Mouse (Mus musculus): ENCODE results near the gene Gatc. TPM values are rescaled to one million over a fixed set of nuclear protein-coding genes. Genes with fewer than 3 reads are reported as not detected.
"Not testable (repeated sequence)": the region's sequence is repeated elsewhere in the genome, so short reads cannot be mapped to it uniquely, and the experiment has no call there.

The Gatc gene
- polyA plus RNA-seq (2014; fragmentation: Nextera tagmentation; extraction: Ambion mirVana) = 45.4 and 53.5 TPM in 2 replicates

DNA sequence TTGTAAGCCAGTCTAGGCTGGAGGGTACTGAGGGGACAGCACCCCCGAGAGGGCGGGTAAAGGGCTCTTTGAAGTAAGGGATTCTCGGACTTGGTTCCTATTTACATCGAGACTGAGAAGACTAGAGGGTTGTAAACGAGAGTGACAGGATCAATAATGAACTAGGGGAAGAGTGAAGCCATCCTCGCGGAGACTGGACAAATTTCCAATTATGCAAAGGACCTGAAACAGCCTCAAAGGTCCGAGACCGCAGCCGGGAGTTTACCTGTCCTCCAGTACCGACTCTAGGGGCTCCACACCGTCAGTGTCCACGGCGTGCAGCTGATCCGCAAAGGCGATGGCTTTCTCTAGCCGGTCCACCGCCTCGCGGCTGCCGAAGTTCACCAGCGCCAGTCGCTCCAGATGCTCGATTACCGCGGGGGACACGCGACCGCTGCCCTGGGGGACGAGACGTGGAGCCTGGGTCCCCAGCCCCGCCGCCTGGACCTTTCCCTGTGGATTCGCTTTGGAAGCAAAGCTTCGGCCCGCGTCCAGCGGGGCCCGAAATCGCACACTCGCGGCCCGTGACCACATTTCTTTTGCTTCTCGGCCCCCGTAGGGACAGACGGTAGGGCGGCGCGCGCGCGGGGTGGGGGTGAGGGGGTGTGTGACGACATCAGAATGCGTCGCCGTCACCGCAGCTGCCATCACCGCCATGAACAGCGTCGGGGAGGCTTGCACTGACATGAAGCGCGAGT is at the start of gene Gatc, which contains the start of gene Triap1:
Gene Gatc (minus strand): TSS at position 602 of the 737 bp plus-strand sequence.
Gene Triap1 (plus strand): TSS at position 649 of the 737 bp plus-strand sequence.
- H3K9ac ChIP-seq (replicated peaks; ENCODE audit: low read depth, low read length) = peak within 1 kb of the TSS; percentile 82
- H3K27ac ChIP-seq (ENCODE audit: low read depth, low read length) = peak within 1 kb of the TSS; percentile 86
- peak within 1 kb of the TSS; percentile 69 for H3K4me3 ChIP-seq (ENCODE audit: low read depth, low read length)
- no peaks in the 10 kb centered on the region for H3K9me3 ChIP-seq (ENCODE audit: control insufficient read depth, low read length)
- peak; percentile 91 for ATAC-seq (ENCODE audit: low read depth)
- H3K4me1 ChIP-seq (ENCODE audit: control insufficient read depth, insufficient read depth, low read length) = peaks cover 8% of the 10 kb centered on the region
- under 1% methylated on average over 61 of the region's 62 CpGs for WGBS
- H3K36me3 ChIP-seq (ENCODE audit: control insufficient read depth, insufficient read depth, low read length) = peaks cover 25% of the 10 kb centered on the region
- H3K4me2 ChIP-seq (ENCODE audit: low read depth, low read length) = peak within 1 kb of the TSS; percentile 55
- no peaks in the 10 kb centered on the region for H3K27me3 ChIP-seq (ENCODE audit: control insufficient read depth, insufficient read depth, low read length)

DNA sequence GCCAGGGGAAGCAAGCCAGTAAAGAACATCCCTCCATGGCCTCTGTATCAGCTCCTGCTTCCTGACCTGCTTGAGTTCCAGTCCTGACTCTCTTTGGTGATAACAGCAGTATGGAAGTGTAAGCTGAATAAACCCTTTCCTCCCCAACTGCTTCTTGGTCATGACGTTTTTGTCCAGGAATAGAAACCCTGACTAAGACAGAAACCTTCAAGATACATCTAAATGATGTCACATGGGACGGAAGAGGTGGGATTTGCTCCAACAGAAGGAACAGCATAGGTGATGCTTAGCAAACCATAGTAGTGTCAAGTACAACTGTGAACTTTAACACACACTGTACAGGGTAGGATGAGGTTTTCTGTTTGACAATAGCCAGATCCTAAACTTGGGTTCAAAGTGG is 37.9 kb upstream of the Gatc start:
- H3K4me2 ChIP-seq (ENCODE audit: low read depth, low read length); H3K27me3 ChIP-seq (ENCODE audit: control insufficient read depth, insufficient read depth, low read length); H3K9ac ChIP-seq (replicated peaks; ENCODE audit: low read depth, low read length); ATAC-seq (ENCODE audit: low read depth); H3K4me1 ChIP-seq (ENCODE audit: control insufficient read depth, insufficient read depth, low read length); H3K27ac ChIP-seq (ENCODE audit: low read depth, low read length); H3K9me3 ChIP-seq (ENCODE audit: control insufficient read depth, low read length); H3K4me3 ChIP-seq (ENCODE audit: low read depth, low read length); H3K36me3 ChIP-seq (ENCODE audit: control insufficient read depth, insufficient read depth, low read length): not testable (repeated sequence)
- 85% methylated on average over 2 of the region's 2 CpGs for WGBS

DNA sequence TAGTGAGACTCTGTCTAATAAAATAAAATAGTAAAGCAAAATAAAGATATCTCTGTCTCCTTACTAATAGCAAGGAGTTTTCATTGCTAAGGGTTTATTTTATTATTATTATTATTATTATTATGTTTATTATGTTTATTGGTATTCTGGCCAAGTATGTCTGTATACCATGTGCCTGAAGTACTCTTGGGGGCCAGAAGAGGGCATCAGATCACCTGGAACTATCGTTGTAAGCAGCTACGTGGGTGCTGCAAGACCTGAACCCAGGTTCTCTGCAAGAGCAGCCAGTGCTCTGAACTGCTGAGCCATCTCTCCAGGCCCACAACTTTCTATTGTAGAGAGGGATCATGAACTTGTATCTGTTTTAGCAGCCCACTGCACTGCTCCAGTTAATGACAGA is 34.5 kb upstream of the Gatc start:
- H3K36me3 ChIP-seq (ENCODE audit: control insufficient read depth, insufficient read depth, low read length) = no peaks in the 10 kb centered on the region
- 85% methylated on average over 2 of the region's 2 CpGs for WGBS
- no peak overlapping the region for H3K4me2 ChIP-seq (ENCODE audit: low read depth, low read length)
- H3K27ac ChIP-seq (ENCODE audit: low read depth, low read length) = no peak overlapping the region
- H3K9ac ChIP-seq (replicated peaks; ENCODE audit: low read depth, low read length) = no peak overlapping the region
- no peaks in the 10 kb centered on the region for H3K9me3 ChIP-seq (ENCODE audit: control insufficient read depth, low read length)
- H3K27me3 ChIP-seq (ENCODE audit: control insufficient read depth, insufficient read depth, low read length) = no peaks in the 10 kb centered on the region
- ATAC-seq (ENCODE audit: low read depth) = no peak
- peaks cover 6% of the 10 kb centered on the region for H3K4me1 ChIP-seq (ENCODE audit: control insufficient read depth, insufficient read depth, low read length)
- no peak overlapping the region for H3K4me3 ChIP-seq (ENCODE audit: low read depth, low read length)

GRCm38 (mm10) chr5:115374204-115374820 is 33.3 kb upstream of the Gatc start:
- H3K9ac ChIP-seq (replicated peaks; ENCODE audit: low read depth, low read length) = peak overlapping the region; percentile 50
- H3K27me3 ChIP-seq (ENCODE audit: control insufficient read depth, insufficient read depth, low read length) = no peaks in the 10 kb centered on the region
- no peaks in the 10 kb centered on the region for H3K9me3 ChIP-seq (ENCODE audit: control insufficient read depth, low read length)
- 7% methylated on average over 11 of the region's 11 CpGs for WGBS
- H3K4me1 ChIP-seq (ENCODE audit: control insufficient read depth, insufficient read depth, low read length) = peaks cover 6% of the 10 kb centered on the region
- ATAC-seq (ENCODE audit: low read depth) = no peak
- H3K27ac ChIP-seq (ENCODE audit: low read depth, low read length) = peak overlapping the region; percentile 55
- H3K36me3 ChIP-seq (ENCODE audit: control insufficient read depth, insufficient read depth, low read length) = no peaks in the 10 kb centered on the region
- peak overlapping the region; percentile 61 for H3K4me2 ChIP-seq (ENCODE audit: low read depth, low read length)
- peak overlapping the region; percentile 26; the same call in 1 of the 2 replicates for H3K4me3 ChIP-seq (ENCODE audit: low read depth, low read length)

DNA sequence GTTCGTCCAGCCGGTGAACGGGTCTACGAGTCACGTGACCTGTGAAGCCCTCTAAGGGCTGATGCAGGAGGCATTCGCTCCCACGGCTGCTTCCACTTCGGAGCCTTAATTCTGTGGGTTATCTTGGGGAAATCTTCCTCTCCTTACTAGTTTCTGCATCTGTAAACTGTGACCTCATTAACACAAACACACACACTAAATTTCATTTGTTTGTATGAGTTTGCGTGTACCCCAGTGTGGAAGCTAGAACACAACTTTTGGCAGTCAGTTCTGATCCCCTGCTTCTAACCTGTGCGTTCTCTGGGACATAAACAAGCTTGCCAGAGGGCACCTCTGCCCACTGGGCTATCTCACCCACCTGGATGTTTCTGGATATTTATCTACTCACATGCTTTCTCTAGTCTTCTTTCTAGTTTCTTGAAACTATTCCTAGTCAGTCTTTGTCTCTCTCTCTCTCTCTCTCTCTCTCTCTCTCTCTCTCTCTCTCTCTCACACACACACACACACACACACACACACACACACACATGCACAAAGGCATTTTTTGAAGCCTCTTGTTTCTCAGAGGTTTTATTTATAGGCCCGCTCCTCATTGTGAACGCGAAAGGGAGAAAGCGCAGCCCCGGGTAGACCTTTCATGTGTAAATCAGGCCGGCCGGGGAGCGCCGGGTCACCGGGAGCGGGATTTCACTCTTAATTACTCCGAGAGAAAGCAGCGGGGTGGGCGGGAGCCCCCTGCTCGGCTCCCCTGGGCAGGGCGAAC is 32.6 kb upstream of the Gatc start:
- Histone ChIP-seq H3K4me1 (ENCODE audit: control insufficient read depth, insufficient read depth, low read length) (peaks cover 6% of the 10 kb centered on the region), H3K4me2 (ENCODE audit: low read depth, low read length) (peak overlapping the region; percentile 61), H3K27ac (ENCODE audit: low read depth, low read length) (peak overlapping the region; percentile 55; the same call in 1 of the 2 replicates), H3K9me3 (ENCODE audit: control insufficient read depth, low read length) (no peaks in the 10 kb centered on the region), H3K27me3 (ENCODE audit: control insufficient read depth, insufficient read depth, low read length) (no peaks in the 10 kb centered on the region), H3K4me3 (ENCODE audit: low read depth, low read length) (peak overlapping the region; percentile 26; the same call in 1 of the 2 replicates), H3K36me3 (ENCODE audit: control insufficient read depth, insufficient read depth, low read length) (no peaks in the 10 kb centered on the region), H3K9ac (replicated peaks; ENCODE audit: low read depth, low read length) (peak overlapping the region; percentile 50)
- 4% methylated on average over 26 of the region's 26 CpGs for WGBS
- peak; percentile 88 for ATAC-seq (ENCODE audit: low read depth)

DNA sequence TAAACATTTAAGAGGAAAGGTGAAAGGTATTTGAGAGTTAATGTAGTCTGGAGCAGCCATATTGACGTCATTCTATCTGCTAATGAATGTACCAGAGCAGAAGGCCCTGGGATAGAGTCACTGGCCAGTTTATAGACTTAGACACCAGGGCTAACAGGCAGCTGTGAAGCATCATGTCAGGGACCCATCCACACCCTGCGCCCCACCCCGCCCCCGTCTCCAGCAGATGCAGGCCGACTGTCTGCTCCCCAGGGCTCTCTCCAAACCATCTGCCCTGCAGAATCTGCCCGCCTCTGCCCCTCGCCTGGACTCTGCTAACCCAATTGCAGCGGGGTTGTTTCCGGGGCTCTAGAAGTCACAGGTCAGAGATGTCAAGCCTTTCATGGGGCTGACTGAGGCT is 30.8 kb upstream of the Gatc start:
- H3K36me3 ChIP-seq (ENCODE audit: control insufficient read depth, insufficient read depth, low read length) = no peaks in the 10 kb centered on the region
- H3K4me3 ChIP-seq (ENCODE audit: low read depth, low read length) = no peak overlapping the region
- no peak for ATAC-seq (ENCODE audit: low read depth)
- H3K27ac ChIP-seq (ENCODE audit: low read depth, low read length) = no peak overlapping the region
- peaks cover 6% of the 10 kb centered on the region for H3K4me1 ChIP-seq (ENCODE audit: control insufficient read depth, insufficient read depth, low read length)
- no peak overlapping the region for H3K9ac ChIP-seq (replicated peaks; ENCODE audit: low read depth, low read length)
- WGBS = 19% methylated on average over 9 of the region's 9 CpGs
- no peaks in the 10 kb centered on the region for H3K9me3 ChIP-seq (ENCODE audit: control insufficient read depth, low read length)
- no peaks in the 10 kb centered on the region for H3K27me3 ChIP-seq (ENCODE audit: control insufficient read depth, insufficient read depth, low read length)
- no peak overlapping the region for H3K4me2 ChIP-seq (ENCODE audit: low read depth, low read length)

- no peaks in the 10 kb centered on the region for H3K9me3 ChIP-seq (ENCODE audit: control insufficient read depth, low read length)
- no peak overlapping the region for H3K9ac ChIP-seq (replicated peaks; ENCODE audit: low read depth, low read length)
- H3K27me3 ChIP-seq (ENCODE audit: control insufficient read depth, insufficient read depth, low read length) = no peaks in the 10 kb centered on the region
- no peak overlapping the region for H3K27ac ChIP-seq (ENCODE audit: low read depth, low read length)
- 88% methylated on average over 4 of the region's 4 CpGs for WGBS
- no peak overlapping the region for H3K4me2 ChIP-seq (ENCODE audit: low read depth, low read length)
- no peaks in the 10 kb centered on the region for H3K4me1 ChIP-seq (ENCODE audit: control insufficient read depth, insufficient read depth, low read length)
- ATAC-seq (ENCODE audit: low read depth) = no peak
- no peaks in the 10 kb centered on the region for H3K36me3 ChIP-seq (ENCODE audit: control insufficient read depth, insufficient read depth, low read length)
- no peak overlapping the region for H3K4me3 ChIP-seq (ENCODE audit: low read depth, low read length)
These were observed 23.8 kb upstream of the Gatc start for GRCm38 (mm10) chr5:115364782-115365181.

- no peak overlapping the region for H3K4me3 ChIP-seq (ENCODE audit: low read depth, low read length)
- no peak overlapping the region for H3K27ac ChIP-seq (ENCODE audit: low read depth, low read length)
- H3K9me3 ChIP-seq (ENCODE audit: control insufficient read depth, low read length) = no peaks in the 10 kb centered on the region
- 0 out of 2 replicates have a peak overlapping the region, but pooled peaks have one; percentile 16 for H3K9ac ChIP-seq (replicated peaks; ENCODE audit: low read depth, low read length)
- H3K27me3 ChIP-seq (ENCODE audit: control insufficient read depth, insufficient read depth, low read length) = no peaks in the 10 kb centered on the region
- H3K36me3 ChIP-seq (ENCODE audit: control insufficient read depth, insufficient read depth, low read length) = no peaks in the 10 kb centered on the region
- H3K4me2 ChIP-seq (ENCODE audit: low read depth, low read length) = no peak overlapping the region; the same call in 1 of the 2 replicates
- 12% methylated on average over 19 of the region's 19 CpGs for WGBS
- H3K4me1 ChIP-seq (ENCODE audit: control insufficient read depth, insufficient read depth, low read length) = no peaks in the 10 kb centered on the region
- no peak for ATAC-seq (ENCODE audit: low read depth)
These were observed 22.1 kb upstream of the Gatc start for GRCm38 (mm10) chr5:115362819-115363714.
